Mouse (Mus musculus): ENCODE measurements around the gene Ltbp2. TPM values are rescaled to one million over a fixed set of nuclear protein-coding genes. Genes with fewer than 3 reads are reported as not detected.

Gene Ltbp2
- polyA plus RNA-seq, 2 experiments from 2014 or later: not detected

- no peak for ATAC-seq
Observed at GRCm38 (mm10) chr12:84801532-84802110, 74.7 kb downstream of the Ltbp2 start.

GRCm38 (mm10) chr12:84800419-84800818 lies 75.9 kb downstream of the Ltbp2 start:
- no peak for ATAC-seq

- ATAC-seq: no peak
Observed at GRCm38 (mm10) chr12:84799086-84799485, 77.2 kb downstream of the Ltbp2 start.

- ATAC-seq: no peak
Observed at GRCm38 (mm10) chr12:84794647-84795046, 81.7 kb downstream of the Ltbp2 start.

GRCm38 (mm10) chr12:84792629-84793028 lies 83.7 kb downstream of the Ltbp2 start:
- ATAC-seq: no peak

- no peak for ATAC-seq
Observed at GRCm38 (mm10) chr12:84790853-84791252, 85.5 kb downstream of the Ltbp2 start.

GRCm38 (mm10) chr12:84786091-84786490 lies 90.2 kb downstream of the Ltbp2 start:
- ATAC-seq: no peak

- ATAC-seq: peak; percentile 81
Observed at GRCm38 (mm10) chr12:84784604-84785381, 91.5 kb downstream of the Ltbp2 start.

- no peak for ATAC-seq
Observed at GRCm38 (mm10) chr12:84776229-84776628, 100.1 kb downstream of the Ltbp2 start.

GRCm38 (mm10) chr12:84774376-84774775 lies 102.0 kb downstream of the Ltbp2 start:
- no peak for ATAC-seq

GRCm38 (mm10) chr12:84773476-84773875 lies 102.9 kb downstream of the Ltbp2 start:
- ATAC-seq: no peak

- peak; percentile 98 for ATAC-seq
Observed at GRCm38 (mm10) chr12:84772726-84773441, 103.4 kb downstream of the Ltbp2 start, which contains the start of the genes Npc2 and Isca2. Gene Npc2, minus strand, starts transcription at chr12:84773152. Gene Isca2, plus strand, starts transcription at chr12:84773251.

- ATAC-seq: no peak
Observed at GRCm38 (mm10) chr12:84771981-84772520, 104.3 kb downstream of the Ltbp2 start.

- no peak for ATAC-seq
Observed at GRCm38 (mm10) chr12:84769624-84770023, 106.7 kb downstream of the Ltbp2 start.

GRCm38 (mm10) chr12:84767510-84767909 lies 108.8 kb downstream of the Ltbp2 start:
- no peak for ATAC-seq

GRCm38 (mm10) chr12:84766113-84766735 lies 110.1 kb downstream of the Ltbp2 start:
- ATAC-seq: no peak

GRCm38 (mm10) chr12:84765506-84765905 lies 110.8 kb downstream of the Ltbp2 start:
- ATAC-seq: no peak

- no peak for ATAC-seq
Observed at GRCm38 (mm10) chr12:84764756-84765155, 111.6 kb downstream of the Ltbp2 start.

- no peak for ATAC-seq
Observed at GRCm38 (mm10) chr12:84763577-84764218, 112.6 kb downstream of the Ltbp2 start.

- peak; percentile 98 for ATAC-seq
Observed at GRCm38 (mm10) chr12:84762532-84762931, 113.8 kb downstream of the Ltbp2 start.

GRCm38 (mm10) chr12:84759063-84759462 lies 117.3 kb downstream of the Ltbp2 start:
- no peak for ATAC-seq

GRCm38 (mm10) chr12:84756016-84756415 lies 120.3 kb downstream of the Ltbp2 start:
- ATAC-seq: no peak

All from CD4-positive, CD25-positive, alpha-beta regulatory T cell, adult 4 months (primary cell).